Mouse (Mus musculus): ENCODE measurements around the gene Gpr25. TPM values are rescaled to one million over a fixed set of nuclear protein-coding genes. Genes with fewer than 3 reads are reported as not detected.

Gpr25 gene
- polyA plus RNA-seq (2014; fragmentation: Nextera tagmentation; extraction: Ambion mirVana), result not detected in 2 replicates

GRCm38 (mm10) chr1:136260635-136261238 lies at the start of gene Gpr25:
TSS of gene Gpr25 (minus strand) at chr1:136260873.
- 0 out of 2 replicates have a peak within 1 kb of the TSS, but pooled peaks have one; percentile 14 for H3K9ac ChIP-seq (replicated peaks; ENCODE audit: low read depth, low read length)
- peaks cover 27% of the 10 kb centered on the region for H3K27me3 ChIP-seq (ENCODE audit: control insufficient read depth, insufficient read depth, low read length)
- no peaks in the 10 kb centered on the region for H3K36me3 ChIP-seq (ENCODE audit: control insufficient read depth, insufficient read depth, low read length)

GRCm38 (mm10) chr1:136309193-136309592 lies 48.5 kb upstream of the Gpr25 start:
- no peaks in the 10 kb centered on the region for H3K9me3 ChIP-seq (ENCODE audit: control insufficient read depth, low read depth, low read length)

More at GRCm38 (mm10) chr1:136260635-136261238, at the start of gene Gpr25:
- Histone ChIP-seq H3K9me3 (ENCODE audit: control insufficient read depth, low read depth, low read length) (no peaks in the 10 kb centered on the region), H3K4me2 (replicated peaks; ENCODE audit: low read depth, low read length) (peak within 1 kb of the TSS; percentile 97), H3K4me3 (ENCODE audit: low read depth, low read length) (peak within 1 kb of the TSS; percentile 47), H3K4me1 (ENCODE audit: control insufficient read depth, insufficient read depth, low read length) (peaks cover 6% of the 10 kb centered on the region; the same call in 1 of the 2 replicates), H3K27ac (ENCODE audit: low read length) (no peak within 1 kb of the TSS)
- ATAC-seq (ENCODE audit: insufficient number of reproducible peaks, insufficient read depth, low FRiP score, low read depth), result peak; percentile 43
- WGBS, result 8% methylated on average over 28 of the region's 28 CpGs

GRCm38 (mm10) chr1:136306424-136306823 lies 45.8 kb upstream of the Gpr25 start:
- Histone ChIP-seq H3K36me3 (ENCODE audit: control insufficient read depth, insufficient read depth, low read length) (peaks cover 4% of the 10 kb centered on the region), H3K9me3 (ENCODE audit: control insufficient read depth, low read depth, low read length) (no peaks in the 10 kb centered on the region), H3K27ac (ENCODE audit: low read length) (no peak overlapping the region), H3K4me2 (replicated peaks; ENCODE audit: low read depth, low read length) (no peak overlapping the region), H3K4me1 (ENCODE audit: control insufficient read depth, insufficient read depth, low read length) (no peaks in the 10 kb centered on the region), H3K4me3 (ENCODE audit: low read depth, low read length) (no peak overlapping the region), H3K9ac (replicated peaks; ENCODE audit: low read depth, low read length) (no peak overlapping the region), H3K27me3 (ENCODE audit: control insufficient read depth, insufficient read depth, low read length) (no peaks in the 10 kb centered on the region)
- WGBS, result 86% methylated on average over 3 of the region's 3 CpGs
- ATAC-seq (ENCODE audit: insufficient number of reproducible peaks, insufficient read depth, low FRiP score, low read depth), result no peak

More at GRCm38 (mm10) chr1:136309193-136309592, 48.5 kb upstream of the Gpr25 start:
- Histone ChIP-seq H3K4me3 (ENCODE audit: low read depth, low read length) (no peak overlapping the region), H3K27me3 (ENCODE audit: control insufficient read depth, insufficient read depth, low read length) (no peaks in the 10 kb centered on the region), H3K9ac (replicated peaks; ENCODE audit: low read depth, low read length) (no peak overlapping the region), H3K27ac (ENCODE audit: low read length) (no peak overlapping the region), H3K4me1 (ENCODE audit: control insufficient read depth, insufficient read depth, low read length) (no peaks in the 10 kb centered on the region), H3K36me3 (ENCODE audit: control insufficient read depth, insufficient read depth, low read length) (no peaks in the 10 kb centered on the region; the same call in 1 of the 2 replicates), H3K4me2 (replicated peaks; ENCODE audit: low read depth, low read length) (no peak overlapping the region)
- ATAC-seq (ENCODE audit: insufficient number of reproducible peaks, insufficient read depth, low FRiP score, low read depth), result no peak
- WGBS, result 86% methylated on average over 5 of the region's 5 CpGs

GRCm38 (mm10) chr1:136293961-136294360 lies 33.3 kb upstream of the Gpr25 start:
- Histone ChIP-seq H3K9me3 (ENCODE audit: control insufficient read depth, low read depth, low read length) (no peaks in the 10 kb centered on the region), H3K27ac (ENCODE audit: low read length) (no peak overlapping the region), H3K36me3 (ENCODE audit: control insufficient read depth, insufficient read depth, low read length) (no peaks in the 10 kb centered on the region; the same call in none of the 2 replicates), H3K4me2 (replicated peaks; ENCODE audit: low read depth, low read length) (no peak overlapping the region), H3K4me3 (ENCODE audit: low read depth, low read length) (no peak overlapping the region), H3K4me1 (ENCODE audit: control insufficient read depth, insufficient read depth, low read length) (no peaks in the 10 kb centered on the region), H3K27me3 (ENCODE audit: control insufficient read depth, insufficient read depth, low read length) (no peaks in the 10 kb centered on the region), H3K9ac (replicated peaks; ENCODE audit: low read depth, low read length) (no peak overlapping the region)
- ATAC-seq (ENCODE audit: insufficient number of reproducible peaks, insufficient read depth, low FRiP score, low read depth), result no peak

GRCm38 (mm10) chr1:136289803-136290202 lies 29.1 kb upstream of the Gpr25 start:
- no peaks in the 10 kb centered on the region for H3K9me3 ChIP-seq (ENCODE audit: control insufficient read depth, low read depth, low read length)
- no peak for ATAC-seq (ENCODE audit: insufficient number of reproducible peaks, insufficient read depth, low FRiP score, low read depth)
- no peak overlapping the region for H3K4me2 ChIP-seq (replicated peaks; ENCODE audit: low read depth, low read length)
- no peaks in the 10 kb centered on the region for H3K27me3 ChIP-seq (ENCODE audit: control insufficient read depth, insufficient read depth, low read length)
- H3K36me3 ChIP-seq (ENCODE audit: control insufficient read depth, insufficient read depth, low read length), result peaks cover 3% of the 10 kb centered on the region
- H3K4me3 ChIP-seq (ENCODE audit: low read depth, low read length), result no peak overlapping the region
- H3K4me1 ChIP-seq (ENCODE audit: control insufficient read depth, insufficient read depth, low read length), result no peaks in the 10 kb centered on the region
- H3K27ac ChIP-seq (ENCODE audit: low read length), result no peak overlapping the region
- H3K9ac ChIP-seq (replicated peaks; ENCODE audit: low read depth, low read length), result no peak overlapping the region
- 76% methylated on average over 1 of the region's 1 CpGs for WGBS

GRCm38 (mm10) chr1:136277366-136277765 lies 16.7 kb upstream of the Gpr25 start:
- H3K4me3 ChIP-seq (ENCODE audit: low read depth, low read length), result no peak overlapping the region
- H3K9me3 ChIP-seq (ENCODE audit: control insufficient read depth, low read depth, low read length), result no peaks in the 10 kb centered on the region
- no peak overlapping the region for H3K9ac ChIP-seq (replicated peaks; ENCODE audit: low read depth, low read length)
- peaks cover 68% of the 10 kb centered on the region for H3K36me3 ChIP-seq (ENCODE audit: control insufficient read depth, insufficient read depth, low read length)
- no peak for ATAC-seq (ENCODE audit: insufficient number of reproducible peaks, insufficient read depth, low FRiP score, low read depth)
- H3K4me1 ChIP-seq (ENCODE audit: control insufficient read depth, insufficient read depth, low read length), result no peaks in the 10 kb centered on the region
- no peak overlapping the region for H3K4me2 ChIP-seq (replicated peaks; ENCODE audit: low read depth, low read length)
- 91% methylated on average over 8 of the region's 8 CpGs for WGBS
- no peaks in the 10 kb centered on the region for H3K27me3 ChIP-seq (ENCODE audit: control insufficient read depth, insufficient read depth, low read length)
- no peak overlapping the region for H3K27ac ChIP-seq (ENCODE audit: low read length)

- no peaks in the 10 kb centered on the region for H3K27me3 ChIP-seq (ENCODE audit: control insufficient read depth, insufficient read depth, low read length)
- ATAC-seq (ENCODE audit: insufficient number of reproducible peaks, insufficient read depth, low FRiP score, low read depth), result no peak
- no peak overlapping the region for H3K4me2 ChIP-seq (replicated peaks; ENCODE audit: low read depth, low read length)
- peaks cover 15% of the 10 kb centered on the region for H3K36me3 ChIP-seq (ENCODE audit: control insufficient read depth, insufficient read depth, low read length)
- no peaks in the 10 kb centered on the region for H3K4me1 ChIP-seq (ENCODE audit: control insufficient read depth, insufficient read depth, low read length)
- WGBS, result 83% methylated on average over 7 of the region's 7 CpGs
- no peak overlapping the region for H3K27ac ChIP-seq (ENCODE audit: low read length)
- no peak overlapping the region for H3K4me3 ChIP-seq (ENCODE audit: low read depth, low read length)
- H3K9me3 ChIP-seq (ENCODE audit: control insufficient read depth, low read depth, low read length), result no peaks in the 10 kb centered on the region
- no peak overlapping the region for H3K9ac ChIP-seq (replicated peaks; ENCODE audit: low read depth, low read length)
Measured at GRCm38 (mm10) chr1:136268224-136268623, 7.6 kb upstream of the Gpr25 start.

GRCm38 (mm10) chr1:136266127-136266526 lies 5.5 kb upstream of the Gpr25 start:
- Histone ChIP-seq H3K9ac (replicated peaks; ENCODE audit: low read depth, low read length) (no peak overlapping the region), H3K4me1 (ENCODE audit: control insufficient read depth, insufficient read depth, low read length) (no peaks in the 10 kb centered on the region), H3K4me3 (ENCODE audit: low read depth, low read length) (no peak overlapping the region), H3K27me3 (ENCODE audit: control insufficient read depth, insufficient read depth, low read length) (peaks cover 3% of the 10 kb centered on the region; the same call in 1 of the 2 replicates), H3K4me2 (replicated peaks; ENCODE audit: low read depth, low read length) (no peak overlapping the region), H3K27ac (ENCODE audit: low read length) (no peak overlapping the region), H3K9me3 (ENCODE audit: control insufficient read depth, low read depth, low read length) (no peaks in the 10 kb centered on the region), H3K36me3 (ENCODE audit: control insufficient read depth, insufficient read depth, low read length) (peaks cover 9% of the 10 kb centered on the region)
- WGBS, result 48% methylated on average over 6 of the region's 6 CpGs
- ATAC-seq (ENCODE audit: insufficient number of reproducible peaks, insufficient read depth, low FRiP score, low read depth), result no peak

- H3K9ac ChIP-seq (replicated peaks; ENCODE audit: low read depth, low read length), result no peak overlapping the region
- no peaks in the 10 kb centered on the region for H3K9me3 ChIP-seq (ENCODE audit: control insufficient read depth, low read depth, low read length)
- H3K27ac ChIP-seq (ENCODE audit: low read length), result no peak overlapping the region
- H3K4me2 ChIP-seq (replicated peaks; ENCODE audit: low read depth, low read length), result no peak overlapping the region
- H3K4me3 ChIP-seq (ENCODE audit: low read depth, low read length), result no peak overlapping the region
- H3K4me1 ChIP-seq (ENCODE audit: control insufficient read depth, insufficient read depth, low read length), result peaks cover 6% of the 10 kb centered on the region; the same call in 1 of the 2 replicates
- H3K36me3 ChIP-seq (ENCODE audit: control insufficient read depth, insufficient read depth, low read length), result no peaks in the 10 kb centered on the region
- H3K27me3 ChIP-seq (ENCODE audit: control insufficient read depth, insufficient read depth, low read length), result peaks cover 24% of the 10 kb centered on the region
- no peak for ATAC-seq (ENCODE audit: insufficient number of reproducible peaks, insufficient read depth, low FRiP score, low read depth)
- 83% methylated on average over 5 of the region's 5 CpGs for WGBS
Measured at GRCm38 (mm10) chr1:136263355-136263754, 2.7 kb upstream of the Gpr25 start.

All from stomach, embryonic 14.5 days (tissue).